Mouse (Mus musculus): ENCODE data around the gene Pitpnm1.

- TF ChIP-seq POLR2A (IDR thresholded peaks at IDR 0.05; ENCODE audit: insufficient read length, low read depth) (peak; percentile 31), USF1 (IDR thresholded peaks at IDR 0.05; ENCODE audit: low read depth) (no peak), TCF3 (IDR thresholded peaks at IDR 0.05; ENCODE audit: insufficient read length, low read depth) (no peak), TCF12 (IDR thresholded peaks at IDR 0.05; ENCODE audit: insufficient read depth, poor library complexity, severe bottlenecking) (no peak), E2F4 (IDR thresholded peaks at IDR 0.05; ENCODE audit: insufficient read depth) (no peak), MAX (IDR thresholded peaks at IDR 0.05; ENCODE audit: low read depth) (no peak), REST (IDR thresholded peaks at IDR 0.05; ENCODE audit: insufficient read depth, insufficient read length) (no peak), MYOG (IDR thresholded peaks at IDR 0.05; ENCODE audit: control insufficient read depth in 1 of 3, insufficient read depth in 1 of 3, insufficient read length in 2 of 3, low read depth in 2 of 3) (no peak), MYOD1 (IDR thresholded peaks at IDR 0.05; ENCODE audit: control insufficient read depth in 1 of 3, insufficient read length in 2 of 3, low read depth in 2 of 3) (peak in 1 of 3 experiments; percentile 6)
Observed at GRCm38 (mm10) chr19:4113186-4113805, 13.5 kb downstream of the Pitpnm1 start.
